Mouse (Mus musculus): ENCODE data around the gene Ptov1. TPM values are rescaled to one million over a fixed set of nuclear protein-coding genes. Genes with fewer than 3 reads are reported as not detected.

Gene Ptov1
- polyA plus RNA-seq, 1 experiment from 2014 or later, result 404 TPM

GRCm38 (mm10) chr7:44853596-44854355 lies 15.8 kb downstream of the Ptov1 start:
- H3K9ac ChIP-seq (replicated peaks; ENCODE audit: low read length), result peak overlapping the region; percentile 77
- 24% methylated on average over 26 of the region's 26 CpGs for WGBS
- peaks cover 61% of the 10 kb centered on the region for H3K4me1 ChIP-seq (ENCODE audit: insufficient read depth, low read length)
- peak overlapping the region; percentile 60 for H3K4me3 ChIP-seq (ENCODE audit: low read length)
- peaks cover 15% of the 10 kb centered on the region; the same call in 1 of the 2 replicates for H3K36me3 ChIP-seq (ENCODE audit: insufficient read depth, low read length)
- no peak for ATAC-seq (ENCODE audit: low FRiP score, low TSS enrichment)
- H3K27me3 ChIP-seq (ENCODE audit: insufficient read depth, low read length), result no peaks in the 10 kb centered on the region
- peak overlapping the region; percentile 95 for H3K4me2 ChIP-seq (replicated peaks; ENCODE audit: low read depth, low read length)
- peak overlapping the region; percentile 99 for H3K27ac ChIP-seq (ENCODE audit: low read length)
- no peaks in the 10 kb centered on the region for H3K9me3 ChIP-seq (ENCODE audit: low read length)

GRCm38 (mm10) chr7:44853065-44853464 lies 16.5 kb downstream of the Ptov1 start:
- peak overlapping the region; percentile 99 for H3K27ac ChIP-seq (ENCODE audit: low read length)
- H3K4me1 ChIP-seq (ENCODE audit: insufficient read depth, low read length), result peaks cover 56% of the 10 kb centered on the region
- 92% methylated on average over 2 of the region's 2 CpGs for WGBS
- peak overlapping the region; percentile 77 for H3K9ac ChIP-seq (replicated peaks; ENCODE audit: low read length)
- no peaks in the 10 kb centered on the region for H3K27me3 ChIP-seq (ENCODE audit: insufficient read depth, low read length)
- no peaks in the 10 kb centered on the region for H3K9me3 ChIP-seq (ENCODE audit: low read length)
- 0 out of 2 replicates have a peak overlapping the region, but pooled peaks have one; percentile 95 for H3K4me2 ChIP-seq (replicated peaks; ENCODE audit: low read depth, low read length)
- no peak overlapping the region; the same call in 1 of the 2 replicates for H3K4me3 ChIP-seq (ENCODE audit: low read length)
- ATAC-seq (ENCODE audit: low FRiP score, low TSS enrichment), result no peak
- peaks cover 15% of the 10 kb centered on the region; the same call in 1 of the 2 replicates for H3K36me3 ChIP-seq (ENCODE audit: insufficient read depth, low read length)

- H3K9ac ChIP-seq (replicated peaks; ENCODE audit: low read length), result no peak overlapping the region; the same call in 1 of the 2 replicates
- H3K27ac ChIP-seq (ENCODE audit: low read length), result no peak overlapping the region
- H3K9me3 ChIP-seq (ENCODE audit: low read length), result no peaks in the 10 kb centered on the region
- ATAC-seq (ENCODE audit: low FRiP score, low TSS enrichment), result no peak
- H3K36me3 ChIP-seq (ENCODE audit: insufficient read depth, low read length), result peaks cover 15% of the 10 kb centered on the region; the same call in 1 of the 2 replicates
- peaks cover 56% of the 10 kb centered on the region for H3K4me1 ChIP-seq (ENCODE audit: insufficient read depth, low read length)
- no peak overlapping the region for H3K4me2 ChIP-seq (replicated peaks; ENCODE audit: low read depth, low read length)
- WGBS, result 87% methylated on average over 36 of the region's 36 CpGs
- H3K4me3 ChIP-seq (ENCODE audit: low read length), result no peak overlapping the region
- H3K27me3 ChIP-seq (ENCODE audit: insufficient read depth, low read length), result no peaks in the 10 kb centered on the region
Observed at GRCm38 (mm10) chr7:44852259-44853027, 17.1 kb downstream of the Ptov1 start.

GRCm38 (mm10) chr7:44851625-44852234 lies 17.9 kb downstream of the Ptov1 start:
- H3K4me3 ChIP-seq (ENCODE audit: low read length), result no peak overlapping the region
- H3K4me1 ChIP-seq (ENCODE audit: insufficient read depth, low read length), result peaks cover 58% of the 10 kb centered on the region

GRCm38 (mm10) chr7:44850789-44851624 lies 18.6 kb downstream of the Ptov1 start:
- peak overlapping the region; percentile 81 for H3K4me3 ChIP-seq (ENCODE audit: low read length)
- peak overlapping the region; percentile 85 for H3K4me2 ChIP-seq (replicated peaks; ENCODE audit: low read depth, low read length)
- 74% methylated on average over 8 of the region's 8 CpGs for WGBS
- no peaks in the 10 kb centered on the region for H3K9me3 ChIP-seq (ENCODE audit: low read length)
- peaks cover 51% of the 10 kb centered on the region for H3K4me1 ChIP-seq (ENCODE audit: insufficient read depth, low read length)
- H3K27me3 ChIP-seq (ENCODE audit: insufficient read depth, low read length), result no peaks in the 10 kb centered on the region
- peak overlapping the region; percentile 93 for H3K9ac ChIP-seq (replicated peaks; ENCODE audit: low read length)
- peak overlapping the region; percentile 99 for H3K27ac ChIP-seq (ENCODE audit: low read length)
- no peak for ATAC-seq (ENCODE audit: low FRiP score, low TSS enrichment)
- peaks cover 25% of the 10 kb centered on the region for H3K36me3 ChIP-seq (ENCODE audit: insufficient read depth, low read length)

More at GRCm38 (mm10) chr7:44851625-44852234, 17.9 kb downstream of the Ptov1 start:
- no peak overlapping the region for H3K27ac ChIP-seq (ENCODE audit: low read length)
- peak overlapping the region; percentile 20; the same call in 1 of the 2 replicates for H3K9ac ChIP-seq (replicated peaks; ENCODE audit: low read length)
- peaks cover 17% of the 10 kb centered on the region for H3K36me3 ChIP-seq (ENCODE audit: insufficient read depth, low read length)
- ATAC-seq (ENCODE audit: low FRiP score, low TSS enrichment), result no peak
- 90% methylated on average over 12 of the region's 12 CpGs for WGBS
- no peak overlapping the region for H3K4me2 ChIP-seq (replicated peaks; ENCODE audit: low read depth, low read length)
- H3K9me3 ChIP-seq (ENCODE audit: low read length), result no peaks in the 10 kb centered on the region
- H3K27me3 ChIP-seq (ENCODE audit: insufficient read depth, low read length), result no peaks in the 10 kb centered on the region

- Histone ChIP-seq H3K4me3 (ENCODE audit: low read length) (peak overlapping the region; percentile 81), H3K36me3 (ENCODE audit: insufficient read depth, low read length) (peaks cover 33% of the 10 kb centered on the region), H3K9ac (replicated peaks; ENCODE audit: low read length) (peak overlapping the region; percentile 93), H3K27me3 (ENCODE audit: insufficient read depth, low read length) (no peaks in the 10 kb centered on the region), H3K4me2 (replicated peaks; ENCODE audit: low read depth, low read length) (peak overlapping the region; percentile 85), H3K9me3 (ENCODE audit: low read length) (no peaks in the 10 kb centered on the region), H3K4me1 (ENCODE audit: insufficient read depth, low read length) (peaks cover 43% of the 10 kb centered on the region), H3K27ac (ENCODE audit: low read length) (peak overlapping the region; percentile 99)
- ATAC-seq (ENCODE audit: low FRiP score, low TSS enrichment), result peak; percentile 18
- under 1% methylated on average over 33 of the region's 33 CpGs for WGBS
Observed at GRCm38 (mm10) chr7:44850146-44850545, 19.4 kb downstream of the Ptov1 start.

- under 1% methylated on average over 40 of the region's 41 CpGs for WGBS
- peak overlapping the region; percentile 99 for H3K27ac ChIP-seq (ENCODE audit: low read length)
- H3K9me3 ChIP-seq (ENCODE audit: low read length), result no peaks in the 10 kb centered on the region
- ATAC-seq (ENCODE audit: low FRiP score, low TSS enrichment), result peak; percentile 63
- H3K4me3 ChIP-seq (ENCODE audit: low read length), result peak overlapping the region; percentile 81
- peak overlapping the region; percentile 85 for H3K4me2 ChIP-seq (replicated peaks; ENCODE audit: low read depth, low read length)
- H3K36me3 ChIP-seq (ENCODE audit: insufficient read depth, low read length), result peaks cover 39% of the 10 kb centered on the region
- H3K9ac ChIP-seq (replicated peaks; ENCODE audit: low read length), result peak overlapping the region; percentile 93
- no peaks in the 10 kb centered on the region for H3K27me3 ChIP-seq (ENCODE audit: insufficient read depth, low read length)
- H3K4me1 ChIP-seq (ENCODE audit: insufficient read depth, low read length), result peaks cover 38% of the 10 kb centered on the region
Observed at GRCm38 (mm10) chr7:44849416-44850111, 20.0 kb downstream of the Ptov1 start.

GRCm38 (mm10) chr7:44848561-44849415 lies 20.8 kb downstream of the Ptov1 start, which contains the start of the genes Akt1s1 and Tbc1d17:
TSS of gene Akt1s1 (plus strand) at chr7:44848991.
TSS of gene Tbc1d17 (minus strand) at chr7:44849079.
- H3K4me1 ChIP-seq (ENCODE audit: insufficient read depth, low read length), result peaks cover 33% of the 10 kb centered on the region
- H3K4me2 ChIP-seq (replicated peaks; ENCODE audit: low read depth, low read length), result peak within 1 kb of the TSS; percentile 85
- no peaks in the 10 kb centered on the region for H3K9me3 ChIP-seq (ENCODE audit: low read length)
- peak within 1 kb of the TSS; percentile 99 for H3K27ac ChIP-seq (ENCODE audit: low read length)
- peak within 1 kb of the TSS; percentile 93 for H3K9ac ChIP-seq (replicated peaks; ENCODE audit: low read length)
- no peaks in the 10 kb centered on the region for H3K27me3 ChIP-seq (ENCODE audit: insufficient read depth, low read length)
- H3K4me3 ChIP-seq (ENCODE audit: low read length), result peak within 1 kb of the TSS; percentile 81
- 0% methylated on average over 54 of the region's 54 CpGs for WGBS
- H3K36me3 ChIP-seq (ENCODE audit: insufficient read depth, low read length), result peaks cover 46% of the 10 kb centered on the region
- peak; percentile 86 for ATAC-seq (ENCODE audit: low FRiP score, low TSS enrichment)

Data from kidney, embryonic 16.5 days (tissue).